Mouse (Mus musculus): ENCODE measurements around the gene Slc1a7.

Slc1a7 gene

GRCm38 (mm10) chr4:108014466-108014865, 46.3 kb downstream of the Slc1a7 start:
- DNase-seq (ENCODE audit: low spot score), result no peak

GRCm38 (mm10) chr4:108015067-108015765, 47.1 kb downstream of the Slc1a7 start:
- DNase-seq (ENCODE audit: low spot score), result peak; percentile 69

- no peak for DNase-seq (ENCODE audit: low spot score)
These were observed 48.2 kb downstream of the Slc1a7 start for GRCm38 (mm10) chr4:108016321-108016720.

- DNase-seq (ENCODE audit: low spot score), result no peak
These were observed 49.7 kb downstream of the Slc1a7 start for GRCm38 (mm10) chr4:108017839-108018238.

GRCm38 (mm10) chr4:108018241-108018923, 50.2 kb downstream of the Slc1a7 start:
- DNase-seq (ENCODE audit: low spot score), result no peak

- no peak for DNase-seq (ENCODE audit: low spot score)
These were observed 51.1 kb downstream of the Slc1a7 start for GRCm38 (mm10) chr4:108018961-108019921.

GRCm38 (mm10) chr4:108020178-108020577, 52.0 kb downstream of the Slc1a7 start:
- no peak for DNase-seq (ENCODE audit: low spot score)

- DNase-seq (ENCODE audit: low spot score), result no peak
These were observed 55.1 kb downstream of the Slc1a7 start for GRCm38 (mm10) chr4:108023186-108023585.

GRCm38 (mm10) chr4:108024641-108025040, 56.5 kb downstream of the Slc1a7 start:
- no peak for DNase-seq (ENCODE audit: low spot score)

- no peak for DNase-seq (ENCODE audit: low spot score)
These were observed 57.1 kb downstream of the Slc1a7 start for GRCm38 (mm10) chr4:108025269-108025668.

GRCm38 (mm10) chr4:108026193-108026592, 58.1 kb downstream of the Slc1a7 start:
- no peak for DNase-seq (ENCODE audit: low spot score)

- no peak for DNase-seq (ENCODE audit: low spot score)
These were observed 62.9 kb downstream of the Slc1a7 start for GRCm38 (mm10) chr4:108030888-108031501.

- DNase-seq (ENCODE audit: low spot score), result peak; percentile 54
These were observed 63.6 kb downstream of the Slc1a7 start for GRCm38 (mm10) chr4:108031502-108032351.

GRCm38 (mm10) chr4:108032352-108032849, 64.3 kb downstream of the Slc1a7 start:
- DNase-seq (ENCODE audit: low spot score), result no peak

GRCm38 (mm10) chr4:108033041-108033764, 65.1 kb downstream of the Slc1a7 start:
- no peak for DNase-seq (ENCODE audit: low spot score)

- DNase-seq (ENCODE audit: low spot score), result no peak
These were observed 68.9 kb downstream of the Slc1a7 start for GRCm38 (mm10) chr4:108037027-108037426.

- DNase-seq (ENCODE audit: low spot score), result no peak
These were observed 77.3 kb downstream of the Slc1a7 start for GRCm38 (mm10) chr4:108045136-108046107.

- no peak for DNase-seq (ENCODE audit: low spot score)
These were observed 78.0 kb downstream of the Slc1a7 start for GRCm38 (mm10) chr4:108046136-108046535.

All from urinary bladder, postnatal 25 days (tissue).